Mouse (Mus musculus): ENCODE measurements around the gene Rc3h1. TPM values are rescaled to one million over a fixed set of nuclear protein-coding genes. Genes with fewer than 3 reads are reported as not detected.
"Not testable (repeated sequence)": the region's sequence is repeated elsewhere in the genome, so short reads cannot be mapped to it uniquely, and the experiment has no call there.

Gene Rc3h1
- total RNA-seq, 2 experiments from 2014 or later, result 32.1 to 36.9 TPM

DNA sequence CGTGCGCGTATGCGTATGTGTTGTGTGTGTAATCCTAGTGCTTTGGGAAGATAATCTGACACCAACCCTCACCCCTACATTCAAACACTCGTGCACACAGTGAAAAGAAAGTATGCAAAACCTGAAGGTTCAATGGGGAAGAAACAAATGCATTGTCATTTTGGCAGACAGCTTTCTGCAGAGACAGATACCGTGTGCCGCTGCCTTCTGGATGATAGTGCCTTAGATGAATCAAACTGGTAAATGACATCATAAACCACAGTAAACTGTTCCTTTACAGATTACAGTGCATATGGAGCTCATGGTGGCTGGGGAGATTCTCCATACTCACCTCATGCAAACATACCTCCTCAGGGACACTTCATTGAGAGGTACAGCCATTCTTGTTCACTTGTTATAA lies 57.0 kb downstream of the Rc3h1 start:
- DNase-seq, result no peak

DNA sequence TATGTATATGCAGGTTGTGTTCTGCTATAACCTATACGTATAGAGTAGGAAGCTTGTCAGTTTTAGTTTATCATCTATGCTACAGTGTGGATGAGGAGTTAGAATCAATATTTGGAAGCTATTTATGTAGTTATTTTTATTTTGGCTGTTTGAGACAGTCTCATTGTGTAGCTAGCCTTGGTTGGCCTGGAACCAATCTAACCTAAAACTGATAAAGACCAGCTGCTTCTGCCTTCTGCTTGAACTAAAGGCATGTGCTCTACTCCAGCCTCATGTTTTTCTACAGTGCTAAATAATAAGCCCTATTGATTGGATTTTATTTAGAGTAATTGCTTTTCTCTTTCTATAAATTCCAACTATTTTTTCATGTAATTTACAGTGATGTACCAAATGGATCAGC lies 61.0 kb downstream of the Rc3h1 start:
- no peak for DNase-seq

DNA sequence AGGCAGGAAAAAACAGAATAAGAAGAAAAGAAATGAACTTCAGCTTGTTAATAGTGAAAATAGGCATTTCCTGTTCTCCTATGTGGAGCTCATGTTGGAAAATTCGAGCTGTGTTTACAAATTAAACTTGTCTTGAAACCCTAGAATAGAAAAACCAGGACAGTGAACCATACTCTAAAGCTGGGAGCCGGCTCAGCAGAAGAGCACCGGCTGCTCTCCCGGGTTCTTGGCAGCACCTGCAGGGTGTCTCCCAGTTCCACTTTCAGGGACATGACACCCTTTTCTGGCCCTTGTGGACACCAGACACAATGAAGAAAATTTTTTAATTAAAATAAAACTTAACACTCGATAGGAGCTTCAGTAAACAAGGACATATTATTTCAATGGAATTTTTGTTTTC lies 62.4 kb downstream of the Rc3h1 start:
- DNase-seq, result no peak

DNA sequence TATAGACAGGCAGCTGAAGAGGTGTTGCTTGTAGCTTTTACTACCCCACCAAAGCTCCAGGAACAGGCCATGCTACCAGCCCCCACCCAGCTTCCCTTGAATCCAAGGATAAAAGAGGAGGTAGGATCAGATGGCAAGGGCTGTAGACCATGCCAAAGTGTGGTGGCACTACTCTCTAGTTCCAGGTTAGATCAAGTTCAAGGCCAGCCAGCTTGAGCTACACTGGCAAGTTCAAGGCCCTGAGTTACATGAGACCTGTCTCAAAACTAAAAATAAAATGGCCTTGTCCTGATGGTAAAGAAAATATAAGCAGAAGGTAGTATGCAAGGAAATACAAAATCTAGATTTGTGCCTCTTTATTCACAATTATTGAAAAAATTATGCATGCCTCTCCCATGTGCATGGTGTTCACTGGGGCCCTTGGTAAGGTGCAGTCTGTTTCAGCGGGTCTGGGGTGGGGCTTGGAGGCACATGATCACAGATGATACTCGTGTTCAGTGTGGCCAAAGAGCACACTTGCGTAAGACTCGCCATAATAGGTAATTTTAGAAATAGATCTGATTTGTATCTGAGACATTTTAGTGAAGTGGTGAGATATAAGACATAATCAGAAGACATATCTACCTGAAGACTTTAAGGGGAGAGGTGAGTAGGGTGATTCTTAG lies 72.0 kb downstream of the Rc3h1 start, which contains the start of gene Serpinc1:
TSS of gene Serpinc1 (plus strand) at position 515 of the 665 bp plus-strand sequence.
- DNase-seq, result no peak

DNA sequence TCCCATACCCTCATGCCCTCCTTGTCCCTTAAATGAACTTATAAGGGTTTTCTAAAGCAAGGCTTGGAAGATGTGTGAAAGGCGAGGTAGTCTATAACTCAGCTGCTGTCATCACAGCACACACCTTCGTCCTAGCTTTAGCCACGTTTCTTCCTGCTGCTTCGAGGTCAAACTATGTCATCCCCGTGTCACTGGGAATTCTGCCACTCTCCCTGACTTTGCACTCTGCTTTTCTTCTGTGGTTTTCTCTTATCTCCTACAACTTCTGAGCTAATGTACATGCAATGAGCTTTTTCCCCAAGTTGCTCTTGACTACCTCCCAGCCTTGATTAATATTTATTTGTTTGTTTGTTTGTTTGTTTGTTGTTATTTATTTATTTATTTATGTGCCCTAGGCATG lies 73.8 kb downstream of the Rc3h1 start:
- no peak for DNase-seq

DNA sequence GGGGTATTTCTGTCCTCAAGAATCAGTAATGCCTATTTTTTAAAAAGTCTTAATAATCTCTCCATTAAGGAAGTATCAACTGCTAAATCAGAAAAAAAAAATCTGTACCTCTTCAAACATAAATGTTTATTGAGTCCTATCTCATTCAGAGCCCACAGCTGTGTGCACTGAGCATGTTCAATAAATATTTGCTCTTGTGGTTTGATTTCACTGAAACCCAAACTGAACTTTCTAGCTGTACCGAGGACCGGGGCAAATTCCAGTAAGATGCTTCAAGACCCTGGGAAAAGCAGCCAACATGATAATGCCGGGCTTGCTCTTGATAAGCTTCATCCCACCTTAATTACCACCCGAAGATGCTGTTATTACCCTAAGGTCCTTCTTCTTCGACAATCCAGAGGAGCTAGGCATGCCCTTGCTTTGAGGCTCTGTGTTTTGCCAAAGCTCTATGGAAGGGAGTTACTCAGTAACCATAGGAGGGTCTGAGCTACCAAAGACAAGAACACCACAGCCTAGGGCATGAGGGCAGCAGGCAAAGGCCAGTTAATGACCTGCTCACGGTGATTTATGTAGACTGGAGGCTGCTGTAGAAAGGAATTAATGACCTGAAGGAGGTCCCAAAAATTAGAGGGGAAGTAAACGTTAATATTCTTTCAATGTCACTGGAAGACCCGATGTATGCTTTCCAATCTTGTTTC lies 74.5 kb downstream of the Rc3h1 start:
- DNase-seq, result no peak

DNA sequence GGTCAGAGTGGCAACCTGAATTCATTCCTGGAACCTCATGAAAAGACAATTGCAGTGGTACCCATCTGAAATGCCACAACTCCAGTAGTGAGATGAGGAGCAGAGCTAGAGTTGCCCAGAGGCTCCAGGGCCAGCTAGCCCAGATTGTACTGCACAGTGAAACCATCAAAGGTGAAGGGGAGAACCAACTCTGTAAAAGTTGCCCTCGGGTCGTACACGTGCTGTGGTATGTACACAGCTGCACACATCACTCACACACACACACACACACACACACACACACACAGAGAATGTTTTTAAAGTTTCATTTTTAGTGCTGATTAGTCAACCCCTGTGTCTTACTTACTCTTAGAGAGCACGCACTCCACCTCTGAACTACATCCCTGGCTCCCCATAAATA lies 75.1 kb downstream of the Rc3h1 start:
- no peak for DNase-seq

DNA sequence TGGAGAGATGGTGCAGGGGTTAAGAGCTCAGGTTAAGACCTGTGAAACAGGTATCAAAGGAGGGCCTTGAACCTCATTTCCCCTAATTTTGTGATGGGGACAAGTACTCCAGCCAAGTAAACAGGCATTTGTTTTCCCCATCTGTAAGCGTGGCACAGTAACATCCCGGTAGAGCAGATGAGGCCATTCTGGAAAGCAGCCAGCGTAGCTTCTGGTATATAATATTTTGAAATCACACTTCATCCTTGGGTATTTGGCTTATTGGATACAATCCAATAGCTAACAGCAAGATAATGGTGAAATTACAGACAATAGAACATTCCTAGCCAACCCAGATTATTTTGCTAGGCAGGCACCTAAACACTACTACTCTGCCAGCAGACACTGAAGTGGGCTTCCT lies 76.7 kb downstream of the Rc3h1 start:
- no peak for DNase-seq

DNA sequence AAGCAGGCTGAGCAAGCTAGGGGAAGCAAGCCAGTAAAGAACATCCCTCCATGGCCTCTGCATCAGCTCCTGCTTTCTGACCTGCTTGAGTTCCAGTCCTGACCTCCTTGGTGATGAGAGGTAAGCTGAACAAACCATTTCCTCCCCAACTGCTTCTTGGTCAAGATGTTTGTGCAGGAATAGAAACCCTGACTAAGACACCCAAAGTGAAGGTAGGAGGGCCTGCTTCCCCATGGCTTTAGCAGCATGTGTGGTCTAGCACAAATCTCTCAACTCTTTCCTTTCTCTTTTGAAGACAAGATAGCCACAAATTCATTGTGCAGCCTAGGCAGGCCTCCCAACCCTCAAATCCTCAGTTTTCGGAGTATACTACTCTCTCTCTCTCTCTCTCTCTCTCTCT lies 78.5 kb downstream of the Rc3h1 start:
- DNase-seq, result not testable (repeated sequence)

DNA sequence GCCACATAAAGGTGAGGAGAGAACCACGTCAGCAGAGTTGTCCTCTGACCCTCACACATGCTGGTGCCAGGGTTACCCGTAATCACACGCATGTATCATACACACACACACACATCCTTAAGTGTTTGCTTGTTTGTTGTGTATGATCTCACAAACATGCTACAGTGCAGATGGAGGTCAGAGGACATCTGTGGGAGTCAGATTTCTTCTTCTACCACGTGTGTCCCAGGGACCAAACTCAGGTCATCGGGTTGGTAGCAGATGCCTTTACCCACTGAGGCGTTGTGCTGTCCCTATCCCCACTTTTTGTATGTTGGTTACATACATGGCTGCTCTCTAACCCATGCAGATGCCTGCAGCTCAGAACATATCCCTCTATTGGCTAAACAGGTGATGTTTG lies 79.3 kb downstream of the Rc3h1 start:
- no peak for DNase-seq

DNA sequence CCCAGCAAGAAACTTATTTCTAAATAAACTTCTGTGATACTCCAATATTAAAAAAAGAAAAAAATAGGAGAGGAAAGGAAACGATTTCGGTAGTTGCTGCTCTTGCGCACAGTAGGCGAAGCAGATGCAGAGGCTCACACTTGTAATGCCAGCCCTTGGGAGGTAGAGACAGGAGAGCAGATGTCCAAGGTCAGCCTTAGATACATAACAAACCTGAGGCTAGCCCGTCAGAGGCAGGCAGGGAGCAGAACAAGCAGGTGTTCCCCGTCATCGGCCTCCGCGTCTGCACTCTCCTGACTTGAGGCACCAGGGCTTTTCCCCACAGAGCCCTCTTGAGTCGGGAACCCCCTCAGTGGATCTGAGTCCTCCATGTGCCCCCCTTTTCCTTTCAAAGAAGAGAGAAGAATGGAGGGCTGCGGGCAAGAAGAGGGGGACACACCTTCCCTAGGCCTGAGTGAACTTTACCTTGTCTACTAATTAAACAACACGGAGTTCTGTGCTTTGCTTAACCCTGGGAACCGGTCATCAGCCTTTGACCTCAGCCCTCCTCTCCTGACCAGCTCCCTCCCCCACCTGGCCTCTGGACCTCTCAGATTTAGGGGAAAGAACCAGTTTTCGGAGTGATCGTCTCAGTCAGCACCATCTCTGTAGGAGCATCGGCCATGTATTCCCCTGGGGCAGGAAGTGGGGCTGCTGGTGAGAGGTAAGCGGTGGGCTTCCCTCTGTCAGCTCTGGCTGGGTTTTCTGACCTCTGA lies 80.8 kb downstream of the Rc3h1 start:
- no peak for DNase-seq

DNA sequence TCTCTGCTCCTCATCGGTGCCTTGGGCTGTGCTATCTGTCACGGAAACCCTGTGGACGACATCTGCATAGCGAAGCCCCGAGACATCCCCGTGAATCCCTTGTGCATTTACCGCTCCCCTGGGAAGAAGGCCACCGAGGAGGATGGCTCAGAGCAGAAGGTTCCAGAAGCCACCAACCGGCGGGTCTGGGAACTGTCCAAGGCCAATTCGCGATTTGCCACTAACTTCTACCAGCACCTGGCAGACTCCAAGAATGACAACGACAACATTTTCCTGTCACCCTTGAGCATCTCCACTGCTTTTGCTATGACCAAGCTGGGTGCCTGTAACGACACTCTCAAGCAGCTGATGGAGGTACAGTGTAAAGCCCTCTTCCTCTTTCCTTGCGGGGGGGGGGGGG lies 83.2 kb downstream of the Rc3h1 start:
- no peak for DNase-seq

DNA sequence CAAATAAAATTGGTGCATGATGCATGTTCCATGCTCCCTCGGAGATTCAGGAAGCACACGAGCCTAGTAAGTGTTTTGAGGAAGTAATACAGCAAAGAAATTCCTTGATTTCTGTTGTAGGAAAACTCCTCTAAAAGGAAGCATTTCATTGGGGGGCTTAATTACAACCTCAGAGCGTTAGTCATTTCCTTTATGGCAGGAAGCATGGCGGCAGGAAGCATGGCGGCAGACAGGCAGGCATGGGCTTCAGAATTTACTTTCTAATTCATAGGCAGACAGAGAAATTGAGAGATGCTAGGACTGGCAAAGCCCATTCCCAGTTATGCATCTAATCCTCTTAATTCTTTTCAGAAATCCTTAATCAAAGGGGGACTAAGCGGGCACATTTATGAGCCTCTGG lies 87.6 kb downstream of the Rc3h1 start:
- DNase-seq, result no peak

DNA sequence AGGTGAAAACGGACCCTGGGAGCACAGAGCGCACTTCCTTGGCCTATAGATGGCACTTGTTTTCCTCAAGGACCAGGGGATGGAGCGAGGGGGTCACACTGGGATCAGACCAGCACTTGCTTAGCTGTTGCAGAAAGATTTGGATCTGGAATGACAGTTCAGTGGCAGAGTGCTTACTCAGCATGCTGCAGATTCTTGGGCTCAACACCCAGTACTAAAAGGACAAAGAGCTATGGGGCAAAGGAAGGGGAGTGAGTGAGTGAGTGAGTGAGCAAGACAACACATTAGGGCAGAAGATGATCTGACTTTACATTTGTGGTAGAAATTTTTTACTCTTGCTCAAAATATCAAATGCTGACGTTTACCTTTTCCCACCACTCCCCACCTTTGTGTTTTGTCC lies 98.7 kb downstream of the Rc3h1 start:
- no peak for DNase-seq

DNA sequence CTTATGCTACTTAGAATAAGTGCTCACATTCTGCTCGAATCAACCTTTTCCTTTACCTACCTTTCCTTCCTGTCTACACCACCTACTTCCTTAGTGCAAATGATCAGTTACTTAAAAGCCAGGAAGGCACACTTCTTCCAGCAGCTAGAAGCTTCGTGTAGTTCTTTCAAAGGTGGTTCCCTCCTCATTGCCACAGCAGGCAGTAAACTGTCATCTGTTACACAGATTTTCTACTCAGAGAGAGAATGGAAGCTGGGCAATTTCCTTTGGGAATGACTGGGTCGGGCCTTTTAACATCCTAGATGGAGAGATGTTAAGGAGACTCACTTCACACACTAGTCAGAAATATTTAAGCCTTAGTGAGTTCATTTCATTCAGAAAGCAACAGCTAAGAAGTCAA lies 99.3 kb downstream of the Rc3h1 start:
- no peak for DNase-seq

DNA sequence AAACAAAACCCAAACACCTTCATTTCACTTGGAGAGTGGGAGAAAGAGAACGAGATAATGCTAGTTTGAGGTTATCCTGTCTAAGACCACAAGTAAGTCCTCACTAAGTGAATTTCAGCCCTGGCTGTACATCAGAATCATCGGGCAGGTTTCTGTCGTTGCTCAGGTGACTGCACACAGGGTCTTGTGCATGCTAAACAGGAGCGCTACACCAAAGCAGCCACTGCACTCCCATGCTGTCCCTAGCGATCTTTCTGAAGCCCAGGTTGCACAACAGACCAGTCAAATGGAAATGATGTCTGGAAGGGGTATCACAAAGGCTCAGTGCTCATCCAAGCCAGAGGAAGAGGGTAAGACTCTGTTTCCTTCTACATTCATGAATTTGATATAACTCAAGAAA lies 100.3 kb downstream of the Rc3h1 start:
- DNase-seq, result no peak

DNA sequence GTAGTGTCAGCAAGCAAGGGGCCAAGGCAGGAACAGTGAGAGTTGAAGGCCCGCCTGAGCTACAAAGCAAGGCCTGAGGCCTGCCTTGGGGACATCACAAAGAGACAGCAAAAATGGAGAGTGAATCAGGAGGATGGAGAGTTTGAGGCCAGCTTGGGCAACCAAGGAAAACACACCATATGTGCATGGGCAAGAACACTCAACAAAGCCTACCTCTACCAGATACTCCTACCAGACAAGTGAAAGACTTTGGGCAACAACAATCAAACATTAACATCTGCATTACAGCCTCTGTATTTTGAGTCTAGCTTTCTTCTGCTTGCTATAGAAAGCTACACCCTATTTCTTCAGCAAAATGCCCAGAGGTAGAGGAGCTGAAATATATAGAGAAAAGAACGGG lies 101.8 kb downstream of the Rc3h1 start:
- DNase-seq, result no peak

DNA sequence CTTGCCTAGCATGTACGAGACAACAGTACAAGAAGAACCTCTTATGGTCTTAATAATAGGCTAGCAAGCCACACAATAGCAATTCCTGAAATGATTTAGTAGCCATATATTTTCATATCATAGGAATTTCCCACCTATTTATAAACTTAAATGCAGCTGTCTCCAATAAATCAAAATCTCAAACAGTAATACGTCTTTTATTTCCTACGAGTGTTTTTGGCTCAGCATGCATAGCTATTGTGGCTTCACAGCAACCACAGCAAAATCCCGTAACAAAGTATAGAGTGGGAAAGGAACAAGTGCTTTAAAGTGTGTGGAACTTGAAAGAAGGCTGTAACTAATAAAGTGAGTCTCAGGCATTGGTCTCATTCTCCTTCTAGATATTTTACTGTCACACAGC lies 104.2 kb downstream of the Rc3h1 start:
- DNase-seq, result no peak

DNA sequence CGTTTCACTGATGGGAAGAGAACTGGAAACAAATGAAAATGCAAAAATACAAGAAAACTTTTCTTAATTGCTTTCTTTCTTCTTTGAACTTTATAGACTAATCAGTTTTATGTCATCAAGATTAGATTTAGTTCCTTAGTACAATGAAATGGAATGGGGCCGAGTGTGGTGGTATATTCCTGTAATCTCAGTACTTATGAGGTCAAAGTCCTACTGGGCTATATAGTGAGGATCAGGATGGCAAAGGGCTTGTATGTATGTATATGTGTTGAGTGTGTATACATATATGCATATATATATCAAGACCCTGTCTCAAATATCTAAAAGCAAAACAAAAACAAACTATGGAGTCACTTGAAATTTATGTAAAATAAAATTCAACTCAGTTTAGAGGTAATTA lies 110.2 kb downstream of the Rc3h1 start:
- DNase-seq, result no peak

DNA sequence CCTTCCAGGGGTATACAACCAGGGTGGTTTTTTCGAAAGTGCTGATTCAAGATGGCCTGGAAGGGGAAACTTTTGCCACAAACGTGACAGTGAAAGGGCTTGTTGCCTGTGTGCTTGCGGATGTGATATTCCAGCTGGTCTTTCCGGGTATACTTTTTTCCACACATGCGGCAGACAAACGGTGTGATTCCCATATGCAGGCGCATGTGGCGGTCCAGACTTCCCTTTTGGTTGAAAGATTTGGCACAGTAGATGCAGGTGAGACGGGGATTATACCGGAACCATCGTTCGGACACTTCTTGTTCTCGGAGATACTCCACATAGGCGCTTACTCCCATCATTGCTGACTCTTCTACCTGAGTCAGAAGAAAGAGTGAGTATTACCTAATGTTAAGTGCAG lies 113.8 kb downstream of the Rc3h1 start:
- no peak for DNase-seq
